In genomic region chr12:78137196-78137595, GRCm38 (mm10) we compare ENCODE assay signal across 38 mouse cellular contexts. TPM values are rescaled to one million over a fixed set of nuclear protein-coding genes. Genes with fewer than 3 reads are reported as not detected.
DNase-seq lines count a peak whose midpoint lies in the region; ATAC-seq lines count a peak whose summit lies in the region.
"Had no signal": no experiment of that assay in that cellular context is flagged by ENCODE, and none has a peak within 500 bp of the region (broad histone marks: within the 10 kb centered on the region; RNA-seq: fewer than 3 reads in every experiment).

No protein-coding gene starts in this region.

- no peaks in the 10 kb centered on the region for H3K27me3 ChIP-seq in forebrain, embryonic 14.5 days (replicated peaks; ENCODE audit: control insufficient read depth, insufficient read depth, low read length)
- H3K27me3 ChIP-seq in forebrain, embryonic 10.5 days (ENCODE audit: poor library complexity, severe bottlenecking): no peaks in the 10 kb centered on the region
- no peaks in the 10 kb centered on the region for H3K27me3 ChIP-seq in heart, embryonic 11.5 days (ENCODE audit: control insufficient read depth, insufficient read depth, low read length)
- H3K27me3 ChIP-seq: embryonic facial prominence, embryonic 13.5 days; heart, embryonic 15.5 days; liver, embryonic 12.5 days; midbrain, embryonic 12.5 days; neural tube, embryonic 13.5 days had no signal

- no peak overlapping the region for H3K4me3 ChIP-seq in forebrain, embryonic 14.5 days (ENCODE audit: low read depth, low read length)
- no peak overlapping the region for H3K4me3 ChIP-seq in forebrain, embryonic 10.5 days
- no peak overlapping the region for H3K4me3 ChIP-seq in heart, embryonic 11.5 days (ENCODE audit: low read depth, low read length)
- H3K4me3 ChIP-seq: embryonic facial prominence, embryonic 13.5 days; gastrocnemius, adult 2 months; heart, embryonic 15.5 days; left cerebral cortex, adult 2 months; liver, embryonic 12.5 days; midbrain, embryonic 12.5 days; neural tube, embryonic 13.5 days had no signal

- no peaks in the 10 kb centered on the region for H3K9me3 ChIP-seq in forebrain, embryonic 14.5 days (replicated peaks; ENCODE audit: control insufficient read depth, low read length)
- H3K9me3 ChIP-seq in forebrain, embryonic 10.5 days: no peaks in the 10 kb centered on the region
- H3K9me3 ChIP-seq in heart, embryonic 11.5 days (replicated peaks; ENCODE audit: control insufficient read depth, low read length): no peaks in the 10 kb centered on the region
- H3K9me3 ChIP-seq: embryonic facial prominence, embryonic 13.5 days; heart, embryonic 15.5 days; liver, embryonic 12.5 days; midbrain, embryonic 12.5 days; neural tube, embryonic 13.5 days had no signal

- no peak overlapping the region for H3K4me2 ChIP-seq in forebrain, embryonic 14.5 days (ENCODE audit: low read length)
- H3K4me2 ChIP-seq in heart, embryonic 11.5 days: no peak overlapping the region
- H3K4me2 ChIP-seq: embryonic facial prominence, embryonic 13.5 days; heart, embryonic 15.5 days; hindbrain, embryonic 14.5 days; liver, embryonic 12.5 days; midbrain, embryonic 12.5 days; neural tube, embryonic 13.5 days had no signal

- no peak overlapping the region for H3K9ac ChIP-seq in forebrain, embryonic 14.5 days (ENCODE audit: low read length)
- no peak overlapping the region for H3K9ac ChIP-seq in heart, embryonic 11.5 days (ENCODE audit: low read depth, low read length)
- H3K9ac ChIP-seq: embryonic facial prominence, embryonic 13.5 days; heart, embryonic 15.5 days; hindbrain, embryonic 14.5 days; liver, embryonic 12.5 days; liver, postnatal 0 days; midbrain, embryonic 12.5 days; neural tube, embryonic 13.5 days had no signal

- no peaks in the 10 kb centered on the region; the same call in 1 of the 2 replicates for H3K4me1 ChIP-seq in forebrain, embryonic 14.5 days (ENCODE audit: control insufficient read depth, insufficient read depth, low read length)
- H3K4me1 ChIP-seq in forebrain, embryonic 10.5 days: no peaks in the 10 kb centered on the region
- H3K4me1 ChIP-seq in heart, embryonic 11.5 days (ENCODE audit: control insufficient read depth, insufficient read depth, low read length): peaks cover 13% of the 10 kb centered on the region; the same call in 1 of the 2 replicates
- H3K4me1 ChIP-seq: embryonic facial prominence, embryonic 13.5 days; liver, embryonic 12.5 days had no signal

- no peak overlapping the region for H3K27ac ChIP-seq in forebrain, embryonic 14.5 days (ENCODE audit: low read depth, low read length)
- no peak overlapping the region for H3K27ac ChIP-seq in forebrain, embryonic 10.5 days
- H3K27ac ChIP-seq in heart, embryonic 11.5 days (ENCODE audit: low read depth, low read length): no peak overlapping the region
- H3K27ac ChIP-seq: embryonic facial prominence, embryonic 13.5 days; gastrocnemius, adult 2 months; heart, embryonic 15.5 days; hindbrain, embryonic 14.5 days; left cerebral cortex, adult 2 months; liver, embryonic 12.5 days; midbrain, embryonic 12.5 days; neural tube, embryonic 13.5 days had no signal

- peak; percentile 73; the same call in 1 of the 2 replicates for ATAC-seq in forebrain, embryonic 14.5 days
- ATAC-seq in heart, embryonic 11.5 days (replicated peaks; ENCODE audit: insufficient number of reproducible peaks, low FRiP score, low TSS enrichment): no peak
- ATAC-seq in granulocyte monocyte progenitor cell, adult 5-6 weeks (replicated peaks; ENCODE audit: poor library complexity, severe bottlenecking): no peak
- ATAC-seq: inflammation-experienced regulatory T-cells, adult 6 months; liver, embryonic 12.5 days; liver, postnatal 0 days had no signal

- H3K36me3 ChIP-seq in forebrain, embryonic 14.5 days (ENCODE audit: control insufficient read depth, insufficient read depth, low read length): no peaks in the 10 kb centered on the region
- H3K36me3 ChIP-seq in forebrain, embryonic 10.5 days (replicated peaks): no peaks in the 10 kb centered on the region
- H3K36me3 ChIP-seq in heart, embryonic 11.5 days (ENCODE audit: control insufficient read depth, insufficient read depth, low read length): no peaks in the 10 kb centered on the region
- H3K36me3 ChIP-seq: embryonic facial prominence, embryonic 13.5 days; heart, embryonic 15.5 days; liver, embryonic 12.5 days; midbrain, embryonic 12.5 days; neural tube, embryonic 13.5 days had no signal

- intact Hi-C loops in heart, postnatal 10 days (cut with DNase I): no loop called here

- DNase-seq in forebrain, embryonic 14.5 days (ENCODE audit: low spot score): peak; percentile 78
- no peak for DNase-seq in forebrain, embryonic 10.5 days (ENCODE audit: extremely low spot score, low spot score)
- peak; percentile 23 to 31 for DNase-seq in heart, postnatal 10 days
- peak; percentile 28 to 32 for DNase-seq in right cerebral cortex, postnatal 10 days (ENCODE audit: low spot score in 2 of 2)
- DNase-seq in right cerebral cortex, adult 2 months (ENCODE audit: low spot score in 2 of 2): no peak
- DNase-seq: adrenal gland, postnatal 25 days; cerebellum, adult 9-10 months; gastrocnemius, adult 2 months; gastrocnemius, postnatal 36 days; heart, postnatal 4 days; kidney, adult 11 months; kidney, postnatal 14 days; liver, postnatal 0 days; lung, postnatal 36 days; right cerebral cortex, postnatal 14 days; thymus, postnatal 4 days had no signal

- WGBS in forebrain, embryonic 14.5 days: 35% methylated on average over 3 of the region's 3 CpGs
- WGBS in forebrain, embryonic 10.5 days: 91% methylated on average over 3 of the region's 3 CpGs
- 80% methylated on average over 3 of the region's 3 CpGs for WGBS in heart, embryonic 11.5 days (ENCODE audit: insufficient replicate concordance)

RNA-seq across cellular contexts. Expression of gene Gm6657, which starts 56.8 kb away (rescaled TPM):
- not detected in 2 replicates for polyA plus RNA-seq in forebrain, embryonic 14.5 days (2014; fragmentation: Nextera tagmentation; extraction: Ambion mirVana)
- polyA plus RNA-seq in forebrain, embryonic 10.5 days (2016; fragmentation: Nextera tagmentation; extraction: Ambion mirVana): not detected in 2 replicates
- not detected for total RNA-seq in heart, postnatal 10 days (2021)
- not detected in 2 replicates for polyA plus RNA-seq in heart, embryonic 11.5 days (2014; fragmentation: Nextera tagmentation; extraction: Ambion mirVana)
- total RNA-seq in granulocyte monocyte progenitor cell, adult 5-6 weeks (2014; fragmentation: Nextera tagmentation): not detected in 2 replicates
- total RNA-seq in granulocyte monocyte progenitor cell, adult 5-6 weeks (2017): not detected in 2 replicates
- total RNA-seq: adrenal gland, adult 18-20 months; adrenal gland, postnatal 25 days; common myeloid progenitor, adult 5-6 weeks; gastrocnemius, adult 2 months; gastrocnemius, postnatal 36 days; heart, postnatal 4 days; layer of hippocampus, postnatal 14 days; left cerebral cortex, adult 2 months; left cerebral cortex, postnatal 25 days; megakaryocyte, adult 5-6 weeks had no signal
- polyA plus RNA-seq: embryonic facial prominence, embryonic 13.5 days; frontal cortex, adult 2 months; heart, embryonic 15.5 days; hindbrain, embryonic 14.5 days; inflammation-experienced regulatory T-cells, adult 6 months; kidney, embryonic 14.5 days; limb, embryonic 14.5 days; liver, embryonic 12.5 days; liver, postnatal 0 days; lung, embryonic 16.5 days; midbrain, embryonic 12.5 days; neural tube, embryonic 13.5 days; small intestine, adult 2 months; stomach, embryonic 14.5 days; thymus, postnatal 0 days had no signal

Comparison
In these comparisons a context has a peak if more than half of its experiments do, and no peak if none do; other contexts are left out.
1. DNase-seq: peak in forebrain, embryonic 14.5 days (single experiment), heart, postnatal 10 days (2 of 2) and right cerebral cortex, postnatal 10 days (2 of 2); none in forebrain, embryonic 10.5 days (single experiment) and right cerebral cortex, adult 2 months (0 of 2).